Mouse (Mus musculus) liver, postnatal 0 days (tissue): ENCODE data around the gene Tax1bp3.

Source experiments
- CTCF ChIP-seq: sonication (generic); IDR thresholded peaks from 2 replicates; pipeline ENCODE4 v1.5.1; 2016; ENCODE audit warnings: antibody characterized with exemption, low read depth
- EP300 ChIP-seq: IDR thresholded peaks from 2 replicates; pipeline ENCODE4 v1.6.1; 2016; ENCODE audit warnings: antibody characterized with exemption, low read depth, mild to moderate bottlenecking

GRCm38 (mm10) chr11:73193047-73193446, 16.2 kb downstream of the Tax1bp3 start:
- TF ChIP-seq CTCF (no peak), EP300 (no peak)
